15 mouse cellular contexts compared by ENCODE assay signal in genomic region chr17:30679612-30680011, GRCm38 (mm10).
"Had no signal": no experiment of that assay in that cellular context is flagged by ENCODE, and none has a peak within 500 bp of the region (broad histone marks: within the 10 kb centered on the region; RNA-seq: fewer than 3 reads in every experiment).

No protein-coding gene starts in this region.

- DNase-seq: kidney, adult 11 months; kidney, postnatal 14 days; layer of hippocampus, postnatal 36 days; lung, adult 18-20 months; lung, postnatal 4 days; right cerebral cortex, adult 18-20 months; right cerebral cortex, postnatal 25 days; thymus, postnatal 14 days had no signal

- H3K4me2 ChIP-seq: kidney, embryonic 15.5 days; limb, embryonic 13.5 days; liver, embryonic 12.5 days; midbrain, embryonic 12.5 days; neural tube, embryonic 15.5 days had no signal

- H3K36me3 ChIP-seq: kidney, embryonic 15.5 days; limb, embryonic 13.5 days; liver, embryonic 12.5 days; midbrain, embryonic 12.5 days; neural tube, embryonic 15.5 days had no signal

- H3K27me3 ChIP-seq: kidney, embryonic 15.5 days; limb, embryonic 13.5 days; liver, embryonic 12.5 days; midbrain, embryonic 12.5 days; neural tube, embryonic 15.5 days had no signal

- ATAC-seq: liver, embryonic 12.5 days; lung, postnatal 0 days had no signal

- H3K4me1 ChIP-seq: kidney, embryonic 15.5 days; limb, embryonic 13.5 days; liver, embryonic 12.5 days; midbrain, embryonic 12.5 days; neural tube, embryonic 15.5 days had no signal

- H3K4me3 ChIP-seq: kidney, embryonic 15.5 days; limb, embryonic 13.5 days; liver, embryonic 12.5 days; midbrain, embryonic 12.5 days; myocyte; neural tube, embryonic 15.5 days had no signal

- H3K27ac ChIP-seq: kidney, embryonic 15.5 days; limb, embryonic 13.5 days; liver, embryonic 12.5 days; midbrain, embryonic 12.5 days; neural tube, embryonic 15.5 days had no signal

- H3K9me3 ChIP-seq: kidney, embryonic 15.5 days; liver, embryonic 12.5 days; midbrain, embryonic 12.5 days; neural tube, embryonic 15.5 days had no signal

- H3K9ac ChIP-seq: kidney, embryonic 15.5 days; limb, embryonic 13.5 days; liver, embryonic 12.5 days; midbrain, embryonic 12.5 days; neural tube, embryonic 15.5 days had no signal
